In the genomic region with DNA sequence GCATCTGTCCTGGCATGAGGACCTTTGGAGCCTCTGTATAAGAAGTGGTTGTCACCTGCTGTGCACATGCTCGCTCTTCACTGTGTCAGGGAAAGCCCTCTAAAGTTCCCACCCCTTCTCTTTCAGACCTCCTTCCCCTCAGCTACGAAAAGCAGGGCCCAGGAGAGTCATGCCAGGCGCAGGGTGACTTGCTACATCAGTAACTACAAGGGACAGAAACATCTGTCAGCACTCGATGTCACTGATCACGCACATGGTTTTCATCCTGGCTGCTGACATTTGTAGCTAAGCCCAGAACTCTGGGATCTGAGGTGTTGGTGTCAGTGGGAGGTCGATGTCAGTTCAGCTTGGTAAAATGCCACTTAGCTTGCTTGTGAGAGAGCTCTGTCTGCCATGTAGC, we compare ENCODE assay signal across 28 mouse cellular contexts.
DNase-seq lines count a peak whose midpoint lies in the region; ATAC-seq lines count a peak whose summit lies in the region.
"Had no signal": no experiment of that assay in that cellular context is flagged by ENCODE, and none has a peak within 500 bp of the region (broad histone marks: within the 10 kb centered on the region; RNA-seq: fewer than 3 reads in every experiment).

No protein-coding gene starts in this region.

- H3K36me3 ChIP-seq in heart, embryonic 14.5 days (ENCODE audit: control insufficient read depth, insufficient read depth, low read length), result no peaks in the 10 kb centered on the region
- H3K36me3 ChIP-seq: embryonic facial prominence, embryonic 13.5 days; hindbrain, embryonic 12.5 days; liver, embryonic 15.5 days; neural tube, embryonic 13.5 days; stomach, embryonic 15.5 days had no signal

- 13% methylated on average over 6 of the region's 6 CpGs for WGBS in heart, embryonic 14.5 days

- H3K9me3 ChIP-seq in heart, embryonic 14.5 days (ENCODE audit: control insufficient read depth, low read length), result no peaks in the 10 kb centered on the region
- H3K9me3 ChIP-seq: embryonic facial prominence, embryonic 13.5 days; forebrain, embryonic 13.5 days; hindbrain, embryonic 12.5 days; liver, embryonic 15.5 days; neural tube, embryonic 13.5 days; stomach, embryonic 15.5 days had no signal

- H3K27ac ChIP-seq in heart, embryonic 14.5 days (replicated peaks in 1 of 2; ENCODE audit: control insufficient read depth in 1 of 2, insufficient read depth in 1 of 2, low read depth in 2 of 2, low read length in 2 of 2), result peak overlapping the region in 1 of 2 experiments; percentile 31; a peak in 2 of 4 replicates
- H3K27ac ChIP-seq: embryonic facial prominence, embryonic 13.5 days; forebrain, embryonic 13.5 days; hindbrain, embryonic 12.5 days; liver, embryonic 15.5 days; macrophage; neural tube, embryonic 13.5 days; stomach, embryonic 15.5 days had no signal

- H3K4me2 ChIP-seq in heart, embryonic 14.5 days (ENCODE audit: low read length), result no peak overlapping the region
- H3K4me2 ChIP-seq: embryonic facial prominence, embryonic 13.5 days; forebrain, embryonic 13.5 days; hindbrain, embryonic 12.5 days; liver, embryonic 15.5 days; neural tube, embryonic 13.5 days; stomach, embryonic 15.5 days had no signal

- DNase-seq in gastrocnemius, adult 18-20 months (ENCODE audit: low spot score), result peak; percentile 28
- no peak for DNase-seq in gastrocnemius, postnatal 10 days
- DNase-seq in heart, adult 8-10 months (ENCODE audit: low spot score), result peak; percentile 46
- DNase-seq in heart, postnatal 36 days, result peak; percentile 14
- DNase-seq in thymus, postnatal 36 days, result no peak
- no peak for DNase-seq in left cerebral cortex, adult 18-20 months (ENCODE audit: low spot score in 2 of 2)
- no peak for DNase-seq in thymus, adult 18-20 months
- DNase-seq: adrenal gland, postnatal 10 days; cerebellum, adult 18-20 months; cerebellum, postnatal 36 days; embryo, embryonic 11 days; gastrocnemius, postnatal 14 days; kidney, postnatal 36 days; layer of hippocampus, postnatal 36 days; liver; thymus, postnatal 4 days had no signal

- no peak overlapping the region for H3K4me3 ChIP-seq in heart, embryonic 14.5 days (ENCODE audit: control insufficient read depth in 1 of 2, insufficient read depth in 1 of 2, low read depth in 1 of 2, low read length in 2 of 2)
- H3K4me3 ChIP-seq: embryonic facial prominence, embryonic 13.5 days; erythroblast, embryonic 14.5 days; forebrain, embryonic 13.5 days; hindbrain, embryonic 12.5 days; liver, embryonic 15.5 days; myocyte; neural tube, embryonic 13.5 days; stomach, embryonic 15.5 days had no signal

- ATAC-seq in heart, embryonic 14.5 days (ENCODE audit: insufficient number of reproducible peaks, insufficient read depth, low FRiP score, low read depth), result peak; percentile 71; the same call in 1 of the 2 replicates
- ATAC-seq: forebrain, embryonic 13.5 days; intestine, postnatal 0 days; midbrain, embryonic 16.5 days had no signal

- intact Hi-C loops in heart, postnatal 36 days (cut with DNase I), result no loop called here

- H3K9ac ChIP-seq in heart, embryonic 14.5 days (ENCODE audit: low read length), result no peak overlapping the region
- H3K9ac ChIP-seq: embryonic facial prominence, embryonic 13.5 days; forebrain, embryonic 13.5 days; hindbrain, embryonic 12.5 days; liver, embryonic 15.5 days; neural tube, embryonic 13.5 days; stomach, embryonic 15.5 days had no signal

- H3K27me3 ChIP-seq in heart, embryonic 14.5 days (ENCODE audit: control insufficient read depth, insufficient read depth, low read length), result no peaks in the 10 kb centered on the region
- H3K27me3 ChIP-seq: forebrain, embryonic 13.5 days; hindbrain, embryonic 12.5 days; liver, embryonic 15.5 days; neural tube, embryonic 13.5 days; stomach, embryonic 15.5 days had no signal

- H3K4me1 ChIP-seq in heart, embryonic 14.5 days (ENCODE audit: control insufficient read depth in 2 of 2, insufficient read depth in 2 of 2, low read length in 2 of 2), result peaks cover 0 to 4% of the 10 kb centered on the region in 2 experiments; a peak in 2 of 4 replicates
- H3K4me1 ChIP-seq: forebrain, embryonic 13.5 days; hindbrain, embryonic 12.5 days; liver, embryonic 15.5 days; neural tube, embryonic 13.5 days; stomach, embryonic 15.5 days had no signal

Comparison
In these comparisons a context has a peak if more than half of its experiments do, and no peak if none do; other contexts are left out.
1. DNase-seq: peak in gastrocnemius, adult 18-20 months (single experiment), heart, adult 8-10 months (single experiment) and heart, postnatal 36 days (2 of 2); none in gastrocnemius, postnatal 10 days (single experiment), thymus, postnatal 36 days (0 of 2), left cerebral cortex, adult 18-20 months (0 of 2) and thymus, adult 18-20 months (0 of 2).